8 mouse cellular contexts compared by ENCODE assay signal in the genomic region with DNA sequence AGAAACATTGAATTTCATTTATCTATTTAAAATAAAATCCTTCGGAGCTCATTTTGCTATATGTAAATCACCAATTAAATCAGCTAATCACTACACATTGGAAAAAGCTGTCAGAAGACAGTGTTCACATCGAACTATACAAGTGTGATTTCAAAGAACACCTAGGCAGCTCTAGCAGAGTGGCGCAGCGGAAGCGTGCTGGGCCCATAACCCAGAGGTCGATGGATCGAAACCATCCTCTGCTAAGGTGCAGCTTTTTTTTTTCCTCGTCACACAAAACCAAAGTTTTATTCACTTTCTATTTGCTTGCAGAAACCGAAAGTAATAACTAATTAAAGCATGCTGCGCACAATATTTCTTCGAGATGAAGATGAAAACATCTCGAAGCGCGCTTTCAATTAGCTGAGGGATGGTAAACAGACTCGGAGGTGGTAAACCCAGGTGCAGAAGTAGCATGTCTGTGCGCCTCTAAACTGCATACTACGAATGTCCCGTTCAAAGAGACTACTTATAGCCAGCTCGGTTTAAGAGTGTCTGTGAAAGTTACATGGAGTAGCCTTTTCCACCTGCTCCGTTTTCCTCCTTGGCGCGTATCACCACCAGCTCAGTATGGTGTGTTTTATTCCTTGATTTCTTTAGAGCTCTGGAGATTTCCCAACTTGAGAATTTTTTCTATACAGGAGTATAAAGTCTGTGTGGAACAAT. TPM values are rescaled to one million over a fixed set of nuclear protein-coding genes. Genes with fewer than 3 reads are reported as not detected.
DNase-seq lines count a peak whose midpoint lies in the region; ATAC-seq and TF ChIP-seq lines count a peak whose summit lies in the region.

No protein-coding gene starts in this region.

- 2% methylated on average over 22 of the region's 22 CpGs for WGBS in forebrain, embryonic 10.5 days
- 3% methylated on average over 22 of the region's 22 CpGs for WGBS in heart, embryonic 15.5 days
- WGBS in liver, embryonic 14.5 days (ENCODE audit: insufficient replicate concordance): 2% methylated on average over 22 of the region's 22 CpGs
- 2% methylated on average over 22 of the region's 22 CpGs for WGBS in neural tube, embryonic 11.5 days
- WGBS in stomach, embryonic 15.5 days: 2% methylated on average over 22 of the region's 22 CpGs

- peak overlapping the region; percentile 40 for H3K9ac ChIP-seq in heart, embryonic 15.5 days
- H3K9ac ChIP-seq in liver, embryonic 14.5 days (replicated peaks): peak overlapping the region; percentile 29
- H3K9ac ChIP-seq in neural tube, embryonic 11.5 days (ENCODE audit: low read length): no peak overlapping the region
- H3K9ac ChIP-seq in stomach, embryonic 15.5 days: peak overlapping the region; percentile 45

- no peaks in the 10 kb centered on the region for H3K27me3 ChIP-seq in forebrain, embryonic 10.5 days (ENCODE audit: poor library complexity, severe bottlenecking)
- no peaks in the 10 kb centered on the region for H3K27me3 ChIP-seq in heart, embryonic 15.5 days
- no peaks in the 10 kb centered on the region for H3K27me3 ChIP-seq in liver, embryonic 14.5 days (ENCODE audit: control insufficient read depth, insufficient read depth, low read length)
- no peaks in the 10 kb centered on the region for H3K27me3 ChIP-seq in neural tube, embryonic 11.5 days (ENCODE audit: control insufficient read depth, insufficient read depth, low read length)
- no peaks in the 10 kb centered on the region for H3K27me3 ChIP-seq in stomach, embryonic 15.5 days (replicated peaks)

- H3K9me3 ChIP-seq in forebrain, embryonic 10.5 days: no peaks in the 10 kb centered on the region
- H3K9me3 ChIP-seq in heart, embryonic 15.5 days (replicated peaks): no peaks in the 10 kb centered on the region
- no peaks in the 10 kb centered on the region for H3K9me3 ChIP-seq in liver, embryonic 14.5 days (ENCODE audit: control insufficient read depth, low read length)
- H3K9me3 ChIP-seq in neural tube, embryonic 11.5 days (ENCODE audit: control insufficient read depth, low read length): no peaks in the 10 kb centered on the region
- H3K9me3 ChIP-seq in stomach, embryonic 15.5 days: no peaks in the 10 kb centered on the region

- DNase-seq in CD8-positive naive resting alpha-beta T cell, adult 2 months (ENCODE audit: low read depth in 2 of 2, low spot score in 2 of 2): peak; percentile 92
- peak; percentile 69 for DNase-seq in c-Kit-negative CD71-positive TER-119-positive erythroid progenitor cells, embryonic 14.5 days (ENCODE audit: low read depth, low spot score)
- DNase-seq in forebrain, embryonic 10.5 days (ENCODE audit: extremely low spot score, low spot score): peak; percentile 72
- peak; percentile 82 for DNase-seq in kidney, postnatal 10 days
- peak in 2 of 3 experiments; percentile 49 to 70 for DNase-seq in liver, embryonic 14.5 days (ENCODE audit: low read depth in 3 of 3, low spot score in 3 of 3)
- DNase-seq in neural tube, embryonic 11.5 days (ENCODE audit: low spot score): peak; percentile 77

- H3K4me2 ChIP-seq in heart, embryonic 15.5 days: peak overlapping the region; percentile 65
- peak overlapping the region; percentile 73 for H3K4me2 ChIP-seq in liver, embryonic 14.5 days (ENCODE audit: low read depth)
- peak overlapping the region; percentile 44 for H3K4me2 ChIP-seq in neural tube, embryonic 11.5 days (ENCODE audit: low read depth)
- H3K4me2 ChIP-seq in stomach, embryonic 15.5 days: peak overlapping the region; percentile 69

- no peaks in the 10 kb centered on the region for H3K36me3 ChIP-seq in forebrain, embryonic 10.5 days (replicated peaks)
- H3K36me3 ChIP-seq in heart, embryonic 15.5 days: no peaks in the 10 kb centered on the region
- no peaks in the 10 kb centered on the region for H3K36me3 ChIP-seq in liver, embryonic 14.5 days (replicated peaks; ENCODE audit: control insufficient read depth, insufficient read depth, low read depth)
- no peaks in the 10 kb centered on the region for H3K36me3 ChIP-seq in neural tube, embryonic 11.5 days (ENCODE audit: control insufficient read depth, insufficient read depth, low read length)
- H3K36me3 ChIP-seq in stomach, embryonic 15.5 days: no peaks in the 10 kb centered on the region

- peaks cover 14% of the 10 kb centered on the region for H3K4me1 ChIP-seq in forebrain, embryonic 10.5 days
- peaks cover 8% of the 10 kb centered on the region for H3K4me1 ChIP-seq in heart, embryonic 15.5 days (replicated peaks)
- peaks cover 12 to 21% of the 10 kb centered on the region in 2 experiments for H3K4me1 ChIP-seq in liver, embryonic 14.5 days (replicated peaks; ENCODE audit: control insufficient read depth in 2 of 2, insufficient read depth in 2 of 2, low read length in 1 of 2)
- peaks cover 6% of the 10 kb centered on the region; the same call in 1 of the 2 replicates for H3K4me1 ChIP-seq in neural tube, embryonic 11.5 days (ENCODE audit: control insufficient read depth, insufficient read depth, low read length)
- H3K4me1 ChIP-seq in stomach, embryonic 15.5 days: peaks cover 8% of the 10 kb centered on the region

- H3K4me3 ChIP-seq in forebrain, embryonic 10.5 days: peak overlapping the region; percentile 69
- peak overlapping the region; percentile 82 for H3K4me3 ChIP-seq in heart, embryonic 15.5 days
- H3K4me3 ChIP-seq in liver, embryonic 14.5 days (ENCODE audit: insufficient read depth in 1 of 2, low read depth in 2 of 2, low read length in 2 of 2): peak overlapping the region; percentile 77 to 83
- H3K4me3 ChIP-seq in neural tube, embryonic 11.5 days (ENCODE audit: low read depth, low read length): peak overlapping the region; percentile 37
- H3K4me3 ChIP-seq in stomach, embryonic 15.5 days (replicated peaks): peak overlapping the region; percentile 46

- ATAC-seq in heart, embryonic 15.5 days (replicated peaks; ENCODE audit: insufficient number of reproducible peaks, insufficient read depth, low FRiP score, low read depth): peak; percentile 73
- ATAC-seq in liver, embryonic 14.5 days (ENCODE audit: insufficient read depth): peak; percentile 67
- ATAC-seq in neural tube, embryonic 11.5 days (ENCODE audit: insufficient read depth, low FRiP score, low TSS enrichment): peak; percentile 78
- peak; percentile 78 for ATAC-seq in stomach, embryonic 15.5 days (ENCODE audit: insufficient read depth, low FRiP score, low read depth)

- TF ChIP-seq EP300 in liver, embryonic 14.5 days (IDR thresholded peaks at IDR 0.05; ENCODE audit: low read depth): no peak

- TF ChIP-seq CTCF in liver, embryonic 14.5 days (IDR thresholded peaks at IDR 0.05; ENCODE audit: low read depth): no peak

- H3K27ac ChIP-seq in forebrain, embryonic 10.5 days: peak overlapping the region; percentile 73
- H3K27ac ChIP-seq in heart, embryonic 15.5 days: peak overlapping the region; percentile 43; the same call in 1 of the 2 replicates
- H3K27ac ChIP-seq in liver, embryonic 14.5 days: no peak overlapping the region
- H3K27ac ChIP-seq in neural tube, embryonic 11.5 days (ENCODE audit: low read depth, low read length): no peak overlapping the region
- peak overlapping the region; percentile 57; the same call in 1 of the 2 replicates for H3K27ac ChIP-seq in stomach, embryonic 15.5 days

RNA-seq across cellular contexts. Expression of gene Hist1h2bl, which starts 5.0 kb away (rescaled TPM):
- polyA plus RNA-seq in forebrain, embryonic 10.5 days (2016; fragmentation: Nextera tagmentation; extraction: Ambion mirVana): 1.5 and 2.0 TPM in 2 replicates
- 0.47 and 1.3 TPM in 2 replicates for polyA plus RNA-seq in heart, embryonic 15.5 days (2015; fragmentation: Nextera tagmentation; extraction: Ambion mirVana)
- 16.0 and 24.7 TPM in 2 replicates for polyA plus RNA-seq in liver, embryonic 14.5 days (2012; rRNA removed)
- 2.2 and 4.8 TPM in 2 replicates for polyA plus RNA-seq in liver, embryonic 14.5 days (2014; fragmentation: Nextera tagmentation; extraction: Ambion mirVana)
- polyA plus RNA-seq in neural tube, embryonic 11.5 days (2014; fragmentation: Nextera tagmentation; extraction: Ambion mirVana): 2.1 and 2.3 TPM in 2 replicates
- polyA plus RNA-seq in stomach, embryonic 15.5 days (2015; fragmentation: Nextera tagmentation; extraction: Ambion mirVana): 1.4 and 4.4 TPM in 2 replicates

RNA-seq across cellular contexts. Expression of gene Hist1h2ai, which starts 5.2 kb away (rescaled TPM):
- polyA plus RNA-seq in forebrain, embryonic 10.5 days (2016; fragmentation: Nextera tagmentation; extraction: Ambion mirVana): 11.9 and 12.0 TPM in 2 replicates
- polyA plus RNA-seq in heart, embryonic 15.5 days (2015; fragmentation: Nextera tagmentation; extraction: Ambion mirVana): 9.9 and 11.4 TPM in 2 replicates
- 6.9 and 22.2 TPM in 2 replicates for polyA plus RNA-seq in liver, embryonic 14.5 days (2012; rRNA removed)
- polyA plus RNA-seq in liver, embryonic 14.5 days (2014; fragmentation: Nextera tagmentation; extraction: Ambion mirVana): 15.0 and 22.5 TPM in 2 replicates
- polyA plus RNA-seq in neural tube, embryonic 11.5 days (2014; fragmentation: Nextera tagmentation; extraction: Ambion mirVana): 13.2 and 19.5 TPM in 2 replicates
- polyA plus RNA-seq in stomach, embryonic 15.5 days (2015; fragmentation: Nextera tagmentation; extraction: Ambion mirVana): 25.1 TPM in 2 replicates

RNA-seq across cellular contexts. Expression of gene Hist1h3h, which starts 6.5 kb away (rescaled TPM):
- polyA plus RNA-seq in forebrain, embryonic 10.5 days (2016; fragmentation: Nextera tagmentation; extraction: Ambion mirVana): 9.4 and 11.1 TPM in 2 replicates
- 1.5 and 5.4 TPM in 2 replicates for polyA plus RNA-seq in heart, embryonic 15.5 days (2015; fragmentation: Nextera tagmentation; extraction: Ambion mirVana)
- 31.3 and 51.5 TPM in 2 replicates for polyA plus RNA-seq in liver, embryonic 14.5 days (2012; rRNA removed)
- 4.7 and 7.9 TPM in 2 replicates for polyA plus RNA-seq in liver, embryonic 14.5 days (2014; fragmentation: Nextera tagmentation; extraction: Ambion mirVana)
- 5.6 and 23.9 TPM in 2 replicates for polyA plus RNA-seq in neural tube, embryonic 11.5 days (2014; fragmentation: Nextera tagmentation; extraction: Ambion mirVana)
- polyA plus RNA-seq in stomach, embryonic 15.5 days (2015; fragmentation: Nextera tagmentation; extraction: Ambion mirVana): 4.7 and 6.3 TPM in 2 replicates

RNA-seq across cellular contexts. Expression of gene Hist1h2bm, which starts 10.9 kb away (rescaled TPM):
- 5.3 and 5.6 TPM in 2 replicates for polyA plus RNA-seq in forebrain, embryonic 10.5 days (2016; fragmentation: Nextera tagmentation; extraction: Ambion mirVana)
- 1.3 and 2.3 TPM in 2 replicates for polyA plus RNA-seq in heart, embryonic 15.5 days (2015; fragmentation: Nextera tagmentation; extraction: Ambion mirVana)
- 18.2 and 36.3 TPM in 2 replicates for polyA plus RNA-seq in liver, embryonic 14.5 days (2012; rRNA removed)
- 4.0 and 5.0 TPM in 2 replicates for polyA plus RNA-seq in liver, embryonic 14.5 days (2014; fragmentation: Nextera tagmentation; extraction: Ambion mirVana)
- 4.3 and 4.6 TPM in 2 replicates for polyA plus RNA-seq in neural tube, embryonic 11.5 days (2014; fragmentation: Nextera tagmentation; extraction: Ambion mirVana)
- polyA plus RNA-seq in stomach, embryonic 15.5 days (2015; fragmentation: Nextera tagmentation; extraction: Ambion mirVana): 2.5 and 3.3 TPM in 2 replicates

RNA-seq across cellular contexts. Expression of gene Olfr1359, which starts 13.1 kb away (rescaled TPM):
- not detected in 2 replicates for polyA plus RNA-seq in forebrain, embryonic 10.5 days (2016; fragmentation: Nextera tagmentation; extraction: Ambion mirVana)
- not detected in 2 replicates for polyA plus RNA-seq in heart, embryonic 15.5 days (2015; fragmentation: Nextera tagmentation; extraction: Ambion mirVana)
- polyA plus RNA-seq in liver, embryonic 14.5 days (2012; rRNA removed): not detected in 2 replicates
- not detected in 2 replicates for polyA plus RNA-seq in liver, embryonic 14.5 days (2014; fragmentation: Nextera tagmentation; extraction: Ambion mirVana)
- polyA plus RNA-seq in neural tube, embryonic 11.5 days (2014; fragmentation: Nextera tagmentation; extraction: Ambion mirVana): not detected in 2 replicates
- polyA plus RNA-seq in stomach, embryonic 15.5 days (2015; fragmentation: Nextera tagmentation; extraction: Ambion mirVana): not detected in 2 replicates

Comparison
In these comparisons a context has a peak if more than half of its experiments do, and no peak if none do; other contexts are left out.
1. H3K27ac ChIP-seq: peak in forebrain, embryonic 10.5 days (single experiment), heart, embryonic 15.5 days (single experiment) and stomach, embryonic 15.5 days (single experiment); none in liver, embryonic 14.5 days (single experiment) and neural tube, embryonic 11.5 days (single experiment).
2. Peak in every context shown above with its lines, with median percentiles within 50 percentile points of each other: DNase-seq, H3K4me3 ChIP-seq, ATAC-seq and H3K4me2 ChIP-seq.